Mouse (Mus musculus) midbrain, postnatal 0 days (tissue): Measurements from ENCODE around the gene Myh3. TPM values are rescaled to one million over a fixed set of nuclear protein-coding genes. Genes with fewer than 3 reads are reported as not detected.

ENCODE experiments used
- ATAC-seq: fragments of 200-750 bp; cut with Nextera tagmentation; 2 replicates; pipeline ENCODE4 v1.8.0; 2017; ENCODE audit warnings: moderate number of reproducible peaks, mild to moderate bottlenecking, moderate TSS enrichment, moderate library complexity; ENCODE audit not compliant: low FRiP score
- DNase-seq: peaks from one replicate; pipeline ENCODE4 v3.0.0-alpha.2; 2015; ENCODE audit warnings: low spot score
- H3K27ac ChIP-seq: fragments of 300-500 bp; sonication (generic); 2 replicates; pipeline ENCODE4 v1.5.1; 2014; ENCODE audit warnings: low read depth, mild to moderate bottlenecking, low read length, mixed read lengths
- H3K27me3 ChIP-seq: fragments of 300-500 bp; sonication (generic); 2 replicates; pipeline ENCODE4 v1.6.1; 2014; ENCODE audit warnings: low read length, control low read depth, mixed read lengths; ENCODE audit not compliant: insufficient read depth
- H3K36me3 ChIP-seq: fragments of 300-500 bp; sonication (generic); 2 replicates; pipeline ENCODE4 v1.6.1; 2014; ENCODE audit warnings: low read length, control low read depth, mixed read lengths; ENCODE audit not compliant: insufficient read depth
- H3K4me1 ChIP-seq: fragments of 300-500 bp; sonication (generic); 2 replicates; pipeline ENCODE4 v1.6.1; 2014; ENCODE audit warnings: mild to moderate bottlenecking, control low read depth, antibody characterized with exemption, low read length, mixed read lengths; ENCODE audit not compliant: insufficient read depth
- H3K4me2 ChIP-seq: fragments of 300-500 bp; sonication (generic); 2 replicates; pipeline ENCODE4 v1.6.1; 2014; ENCODE audit warnings: low read depth, mild to moderate bottlenecking, low read length, mixed read lengths; ENCODE audit not compliant: poor library complexity, severe bottlenecking
- H3K4me3 ChIP-seq: fragments of 300-500 bp; sonication (generic); 2 replicates; pipeline ENCODE4 v1.5.1; 2014; ENCODE audit warnings: low read depth, mild to moderate bottlenecking, low read length, moderate library complexity
- H3K9ac ChIP-seq: fragments of 300-500 bp; sonication (generic); replicated peaks from 2 replicates; pipeline ENCODE4 v1.6.1; 2014; ENCODE audit warnings: mild to moderate bottlenecking, low read length, moderate library complexity, mixed read lengths; ENCODE audit not compliant: poor library complexity, severe bottlenecking
- H3K9me3 ChIP-seq: fragments of 300-500 bp; sonication (generic); 2 replicates; pipeline ENCODE4 v1.6.1; 2016; ENCODE audit warnings: low read length, control low read depth
- CTCF ChIP-seq: IDR thresholded peaks from 2 replicates; pipeline ENCODE4 v1.5.1; 2016; ENCODE audit warnings: antibody characterized with exemption, mild to moderate bottlenecking
- WGBS: fragments of 180-500 bp; shearing (Covaris S2); extraction: QIAGEN DNeasy Blood & Tissue Kit; methylation state at CpG from one replicate; pipeline ENCODE4 v1.1.7; 2014; 5-methylcytosine and 5-hydroxymethylcytosine counted together
- polyA plus RNA-seq: library from polyadenylated mRNA; unstranded; fragments of >200 nt; fragmentation: Nextera tagmentation; extraction: Ambion mirVana; gene quantifications from 2 replicates; pipeline ENCODE4 v1.2.1, GENCODE M21; 2015
- total RNA-seq: library from RNA; depleted of rRNA; stranded (reverse); fragments of >200 nt; gene quantifications from 2 replicates; pipeline ENCODE4 v1.2.3, GENCODE M21; 2014

The Myh3 gene
- total and polyA plus RNA-seq, 2 experiments from 2014 or later, result 0.25 to 1.2 TPM

- no peak overlapping the region for H3K4me2 ChIP-seq
- peaks cover 3% of the 10 kb centered on the region; the same call in 1 of the 2 replicates for H3K36me3 ChIP-seq
- ATAC-seq (no peak), DNase-seq (no peak)
- H3K9ac ChIP-seq, result no peak overlapping the region
- H3K9me3 ChIP-seq, result no peaks in the 10 kb centered on the region
- no peaks in the 10 kb centered on the region for H3K27me3 ChIP-seq
- TF ChIP-seq CTCF, result peak; percentile 28
- no peak overlapping the region for H3K27ac ChIP-seq
- WGBS, result 89% methylated on average over 3 of the region's 3 CpGs
- H3K4me1 ChIP-seq, result 0 out of 2 replicates have a peak, but pooled peaks cover 6% of the 10 kb centered on the region
- H3K4me3 ChIP-seq, result no peak overlapping the region
Measured at GRCm38 (mm10) chr11:67049256-67049655, 28.8 kb upstream of the Myh3 start.

GRCm38 (mm10) chr11:67051676-67052320 lies 26.3 kb upstream of the Myh3 start:
- H3K27me3 ChIP-seq, result no peaks in the 10 kb centered on the region
- H3K4me3 ChIP-seq, result peak overlapping the region; percentile 98
- ATAC-seq (peak; percentile 20; the same call in 1 of the 2 replicates), DNase-seq (peak; percentile 19)
- WGBS, result 6% methylated on average over 16 of the region's 16 CpGs
- H3K27ac ChIP-seq, result peak overlapping the region; percentile 77
- no peak for TF ChIP-seq CTCF
- peak overlapping the region; percentile 82 for H3K9ac ChIP-seq
- H3K4me2 ChIP-seq, result peak overlapping the region; percentile 69
- H3K9me3 ChIP-seq, result no peaks in the 10 kb centered on the region
- H3K36me3 ChIP-seq, result peaks cover 14% of the 10 kb centered on the region
- 0 out of 2 replicates have a peak, but pooled peaks cover 6% of the 10 kb centered on the region for H3K4me1 ChIP-seq

DNA sequence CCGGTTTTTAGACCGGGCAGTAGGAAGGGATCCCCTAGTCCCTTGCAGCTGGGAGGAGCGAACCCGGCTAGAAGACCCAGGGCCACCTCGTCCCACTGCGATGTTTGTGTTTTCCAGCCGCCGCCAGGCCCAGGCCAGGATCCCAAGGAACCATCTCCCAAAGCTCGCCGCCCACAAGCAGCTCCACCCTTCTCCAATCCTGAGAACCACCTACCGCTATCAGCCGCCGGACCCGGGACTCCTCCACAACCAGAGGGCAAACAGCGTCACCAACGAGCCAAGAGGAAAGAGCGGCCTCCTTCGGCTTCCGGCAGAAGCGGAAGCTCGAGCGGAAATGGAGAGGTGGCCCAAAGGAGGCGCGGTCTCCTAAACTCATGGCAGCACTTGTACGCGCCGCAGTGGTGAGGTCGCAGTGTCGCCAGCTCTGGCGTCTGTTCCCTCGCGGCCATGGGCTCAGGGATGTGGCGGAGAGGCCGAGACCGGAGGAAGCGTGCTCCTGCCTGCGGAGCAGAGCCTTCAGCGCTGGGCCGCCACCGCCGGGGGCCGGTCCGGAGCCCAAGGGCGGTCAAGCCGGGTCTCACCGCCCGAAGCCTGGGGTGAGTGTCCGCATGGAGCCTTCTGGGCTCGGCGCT lies 25.7 kb upstream of the Myh3 start, which contains the start of the genes Adprm and Sco1:
Gene Adprm, minus strand, starts transcription at position 274 of the 632 bp plus-strand sequence.
Gene Sco1, plus strand, starts transcription at position 350 of the 632 bp plus-strand sequence.
- Histone ChIP-seq H3K27me3 (no peaks in the 10 kb centered on the region), H3K4me1 (0 out of 2 replicates have a peak, but pooled peaks cover 6% of the 10 kb centered on the region), H3K4me2 (peak within 1 kb of the TSS; percentile 69), H3K9me3 (no peaks in the 10 kb centered on the region), H3K27ac (peak within 1 kb of the TSS; percentile 77), H3K4me3 (peak within 1 kb of the TSS; percentile 98), H3K9ac (peak within 1 kb of the TSS; percentile 82), H3K36me3 (peaks cover 15% of the 10 kb centered on the region)
- WGBS, result under 1% methylated on average over 50 of the region's 50 CpGs
- DNase-seq (peak; percentile 92), ATAC-seq (peak; percentile 82)
- peak; percentile 77 for TF ChIP-seq CTCF

GRCm38 (mm10) chr11:67054754-67055365 lies 23.2 kb upstream of the Myh3 start:
- 0 out of 2 replicates have a peak, but pooled peaks cover 6% of the 10 kb centered on the region for H3K4me1 ChIP-seq
- H3K9me3 ChIP-seq, result no peaks in the 10 kb centered on the region
- no peaks in the 10 kb centered on the region for H3K27me3 ChIP-seq
- ATAC-seq (no peak), DNase-seq (no peak)
- H3K9ac ChIP-seq, result no peak overlapping the region
- no peak overlapping the region for H3K4me3 ChIP-seq
- no peak for TF ChIP-seq CTCF
- H3K36me3 ChIP-seq, result peaks cover 27% of the 10 kb centered on the region
- no peak overlapping the region for H3K27ac ChIP-seq
- WGBS, result 95% methylated on average over 8 of the region's 8 CpGs
- H3K4me2 ChIP-seq, result no peak overlapping the region

DNA sequence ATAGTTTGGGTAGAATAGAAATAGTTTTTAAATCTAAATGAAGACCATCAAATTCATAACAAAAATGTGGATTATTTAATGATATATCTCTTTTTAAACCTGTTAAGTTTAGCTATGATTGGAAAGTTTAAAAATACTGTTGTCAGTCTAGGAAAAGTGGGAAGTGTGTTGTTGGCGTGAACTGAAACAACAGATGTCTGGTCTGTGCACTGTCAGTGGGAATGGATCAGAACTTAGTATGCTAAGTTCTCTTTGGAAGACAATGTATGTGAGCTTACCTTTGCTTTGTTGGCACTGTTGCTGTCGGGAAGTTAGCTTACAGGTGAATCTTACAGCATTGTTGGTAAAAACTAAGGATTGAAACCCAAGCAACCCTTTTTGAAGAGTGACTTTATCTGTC lies 16.8 kb upstream of the Myh3 start:
- no peak overlapping the region for H3K9ac ChIP-seq
- no peak for TF ChIP-seq CTCF
- 94% methylated on average over 2 of the region's 2 CpGs for WGBS
- H3K27ac ChIP-seq, result no peak overlapping the region
- H3K9me3 ChIP-seq, result no peaks in the 10 kb centered on the region
- ATAC-seq (no peak), DNase-seq (no peak)
- H3K27me3 ChIP-seq, result no peaks in the 10 kb centered on the region
- H3K4me3 ChIP-seq, result no peak overlapping the region
- no peaks in the 10 kb centered on the region for H3K4me1 ChIP-seq
- peaks cover 61% of the 10 kb centered on the region for H3K36me3 ChIP-seq
- no peak overlapping the region for H3K4me2 ChIP-seq
